Mouse (Mus musculus) ES-Bruce4 (cell line): ENCODE results near the gene Adgrg1.

Experiments used
- CTCF ChIP-seq: IDR thresholded peaks from one replicate; pipeline ENCODE4 v1.8.1; 2011; ENCODE audit warnings: low read depth, low read length
- POLR2A ChIP-seq: IDR thresholded peaks from one replicate; pipeline ENCODE4 v1.8.1; 2011; ENCODE audit warnings: low read length; ENCODE audit not compliant: insufficient read depth

GRCm38 (mm10) chr8:94978131-94978530, 3.6 kb downstream of the Adgrg1 start:
- TF ChIP-seq CTCF (no peak), POLR2A (no peak)
